Mouse (Mus musculus) Patski (cell line): Measurements from ENCODE around the gene Sowahb. TPM values are rescaled to one million over a fixed set of nuclear protein-coding genes. Genes with fewer than 3 reads are reported as not detected.

ENCODE experiments used
- ATAC-seq: fragments of 100-300 bp; one replicate; pipeline ENCODE4 v1.8.0; 2021
- CTCF ChIA-PET: fragments of 350-600 bp; sonication (Branson Sonifier 250); formaldehyde crosslinking; loops from one replicate; lab custom pipeline; 2022; ENCODE audit warnings: inconsistent platforms; lab: Charles Lee
- POLR2A ChIA-PET: fragments of 350-600 bp; sonication (Branson Sonifier 250); formaldehyde crosslinking; loops from one replicate; lab custom pipeline; 2022; ENCODE audit warnings: antibody characterized with exemption, inconsistent platforms; lab: Charles Lee
- DNase-seq: peaks from one replicate; pipeline ENCODE4 v3.0.0-alpha.2; 2011; ENCODE audit warnings: low read depth, low spot score
- H3K27me3 ChIP-seq: fragments of 371-371 bp; one replicate; pipeline ENCODE4 v1.5.1; 2021
- CTCF ChIP-seq: fragments of 100-300 bp; IDR thresholded peaks from one replicate; pipeline ENCODE4 v1.5.1; 2021
- in situ Hi-C: fragments of 300-500 bp; cut with MboI; formaldehyde crosslinking; loops from 3 replicates; pipeline ENCODE4 v1.11.1; 2018; ENCODE audit warnings: low pct_unique_long_range_greater_than_20kb, mixed read lengths
- polyA plus RNA-seq: library from polyadenylated mRNA; unstranded; gene quantifications from one replicate; pipeline ENCODE4 v1.2.3, GENCODE M21; 2021

The Sowahb gene
- polyA plus RNA-seq, 1 experiment from 2014 or later = 0.18 TPM

DNA sequence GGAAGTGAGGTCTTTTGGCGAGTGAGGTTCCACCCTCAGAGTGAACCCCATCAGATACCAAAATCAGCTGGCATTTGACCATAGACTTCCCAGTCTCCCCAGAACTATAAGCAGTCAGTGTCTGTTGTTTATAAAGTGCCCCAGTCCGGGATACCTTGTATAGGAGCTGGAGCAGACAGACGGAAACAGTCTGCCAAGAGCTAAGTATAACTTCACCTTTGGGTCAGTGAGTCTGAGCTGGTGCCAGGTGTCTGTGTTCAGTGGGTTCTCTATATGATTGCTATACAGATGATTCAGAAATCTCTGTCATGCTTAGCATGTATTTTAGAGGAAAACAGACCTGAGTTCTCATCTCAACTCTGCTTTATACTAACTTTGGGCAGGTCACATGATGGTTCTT lies 52.7 kb downstream of the Sowahb start:
- ATAC-seq (no peak), DNase-seq (no peak)
- ChIA-PET POLR2A (no interaction called here), CTCF (interaction anchor here (0.6 to 1.7 kb wide), 3 partner anchors 10 to 266 kb away, joined by 3 to 5 read pairs (median 4); no protein-coding TSS in a partner anchor)
- TF ChIP-seq CTCF = no peak
- in situ Hi-C loops = no loop called here
- no peaks in the 10 kb centered on the region for H3K27me3 ChIP-seq

Other genes starting within 250 kb of the Sowahb start
- 335 TPM for gene Sept11, start 48.4 kb upstream of the Sowahb start, polyA plus RNA-seq
- 239 TPM for gene Ccni, start 161.5 kb upstream of the Sowahb start, polyA plus RNA-seq
- gene 2010109A12Rik, start 161.5 kb upstream of the Sowahb start, polyA plus RNA-seq = 0.17 TPM
- 53.8 TPM for gene Ccng2, start 222.2 kb upstream of the Sowahb start, polyA plus RNA-seq